Mouse (Mus musculus) neural tube, embryonic 11.5 days (tissue): ENCODE measurements around the gene Fam171a1. TPM values are rescaled to one million over a fixed set of nuclear protein-coding genes. Genes with fewer than 3 reads are reported as not detected.

Experiments
- ATAC-seq: fragments of 200-750 bp; cut with Nextera tagmentation; 2 replicates; pipeline ENCODE4 v1.8.0; 2017; ENCODE audit warnings: moderate number of reproducible peaks, mild to moderate bottlenecking, moderate TSS enrichment, moderate library complexity; ENCODE audit not compliant: insufficient read depth, low FRiP score, low TSS enrichment
- DNase-seq: peaks from one replicate; pipeline ENCODE4 v3.0.0-alpha.2; 2015; ENCODE audit warnings: low spot score
- H3K27ac ChIP-seq: fragments of 300-500 bp; sonication (generic); 2 replicates; pipeline ENCODE4 v1.5.1; 2014; ENCODE audit warnings: low read depth, mild to moderate bottlenecking, low read length
- H3K27me3 ChIP-seq: fragments of 300-500 bp; sonication (generic); 2 replicates; pipeline ENCODE4 v1.6.1; 2014; ENCODE audit warnings: mild to moderate bottlenecking, low read length, mixed read lengths; ENCODE audit not compliant: control insufficient read depth, insufficient read depth
- H3K36me3 ChIP-seq: fragments of 300-500 bp; sonication (generic); 2 replicates; pipeline ENCODE4 v1.6.1; 2014; ENCODE audit warnings: mild to moderate bottlenecking, low read length, moderate library complexity, mixed read lengths; ENCODE audit not compliant: control insufficient read depth, insufficient read depth
- H3K4me1 ChIP-seq: fragments of 300-500 bp; sonication (generic); 2 replicates; pipeline ENCODE4 v1.6.1; 2014; ENCODE audit warnings: low read length, mixed read lengths; ENCODE audit not compliant: control insufficient read depth, insufficient read depth
- H3K4me2 ChIP-seq: fragments of 300-500 bp; sonication (generic); 2 replicates; pipeline ENCODE4 v1.6.1; 2014; ENCODE audit warnings: low read depth, mild to moderate bottlenecking, moderate library complexity
- H3K4me3 ChIP-seq: fragments of 300-500 bp; sonication (generic); 2 replicates; pipeline ENCODE4 v1.5.1; 2014; ENCODE audit warnings: low read depth, low read length
- H3K9ac ChIP-seq: fragments of 300-500 bp; sonication (generic); 2 replicates; pipeline ENCODE4 v1.6.1; 2014; ENCODE audit warnings: mild to moderate bottlenecking, low read length
- H3K9me3 ChIP-seq: fragments of 300-500 bp; sonication (generic); 2 replicates; pipeline ENCODE4 v1.6.1; 2016; ENCODE audit warnings: low read length; ENCODE audit not compliant: control insufficient read depth
- WGBS: fragments of 180-500 bp; shearing (Covaris S2); extraction: QIAGEN DNeasy Blood & Tissue Kit; methylation state at CpG from one replicate; pipeline ENCODE4 v1.1.7; 2014; 5-methylcytosine and 5-hydroxymethylcytosine counted together
- polyA plus RNA-seq: library from polyadenylated mRNA; unstranded; fragments of >200 nt; fragmentation: Nextera tagmentation; extraction: Ambion mirVana; gene quantifications from 2 replicates; pipeline ENCODE4 v1.2.1, GENCODE M21; 2014

Gene Fam171a1
- polyA plus RNA-seq, 1 experiment from 2014 or later, result 52.4 TPM

- H3K27ac ChIP-seq, result no peak overlapping the region
- no peaks in the 10 kb centered on the region for H3K27me3 ChIP-seq
- H3K4me3 ChIP-seq, result no peak overlapping the region
- H3K9ac ChIP-seq, result no peak overlapping the region
- no peaks in the 10 kb centered on the region; the same call in 1 of the 2 replicates for H3K4me1 ChIP-seq
- no peaks in the 10 kb centered on the region for H3K9me3 ChIP-seq
- 79% methylated on average over 10 of the region's 10 CpGs for WGBS
- H3K4me2 ChIP-seq, result no peak overlapping the region
- ATAC-seq, result no peak
- DNase-seq, result no peak
- no peaks in the 10 kb centered on the region for H3K36me3 ChIP-seq
Observed at GRCm38 (mm10) chr2:3157661-3158344, 43.8 kb downstream of the Fam171a1 start.

- no peak for DNase-seq
- H3K4me1 ChIP-seq, result no peaks in the 10 kb centered on the region; the same call in 1 of the 2 replicates
- ATAC-seq, result no peak
- no peak overlapping the region for H3K4me2 ChIP-seq
- no peaks in the 10 kb centered on the region for H3K27me3 ChIP-seq
- 86% methylated on average over 8 of the region's 8 CpGs for WGBS
- no peaks in the 10 kb centered on the region for H3K36me3 ChIP-seq
- H3K9ac ChIP-seq, result no peak overlapping the region
- H3K9me3 ChIP-seq, result no peaks in the 10 kb centered on the region
- no peak overlapping the region for H3K4me3 ChIP-seq
- H3K27ac ChIP-seq, result no peak overlapping the region
Observed at GRCm38 (mm10) chr2:3158682-3159412, 44.8 kb downstream of the Fam171a1 start.

- WGBS, result 50% methylated on average over 1 of the region's 1 CpGs
- Histone ChIP-seq H3K36me3 (no peaks in the 10 kb centered on the region), H3K27me3 (no peaks in the 10 kb centered on the region), H3K9me3 (no peaks in the 10 kb centered on the region), H3K9ac (no peak overlapping the region), H3K4me1 (no peaks in the 10 kb centered on the region; the same call in 1 of the 2 replicates), H3K4me3 (no peak overlapping the region), H3K4me2 (no peak overlapping the region), H3K27ac (no peak overlapping the region)
- ATAC-seq (no peak), DNase-seq (no peak)
Observed at GRCm38 (mm10) chr2:3161578-3161977, 47.6 kb downstream of the Fam171a1 start.

GRCm38 (mm10) chr2:3163501-3164076 is 49.6 kb downstream of the Fam171a1 start:
- Histone ChIP-seq H3K4me3 (no peak overlapping the region), H3K27ac (no peak overlapping the region), H3K4me2 (no peak overlapping the region), H3K9me3 (no peaks in the 10 kb centered on the region), H3K9ac (no peak overlapping the region), H3K4me1 (no peaks in the 10 kb centered on the region), H3K27me3 (no peaks in the 10 kb centered on the region), H3K36me3 (no peaks in the 10 kb centered on the region)
- no peak for DNase-seq
- ATAC-seq, result no peak
- 89% methylated on average over 9 of the region's 9 CpGs for WGBS

- WGBS, result 61% methylated on average over 8 of the region's 8 CpGs
- ATAC-seq, result no peak
Observed at GRCm38 (mm10) chr2:3165037-3165600, 51.1 kb downstream of the Fam171a1 start.

GRCm38 (mm10) chr2:3165890-3166605 is 52.0 kb downstream of the Fam171a1 start:
- no peaks in the 10 kb centered on the region for H3K9me3 ChIP-seq
- H3K4me3 ChIP-seq, result no peak overlapping the region
- H3K27me3 ChIP-seq, result no peaks in the 10 kb centered on the region
- no peak overlapping the region for H3K4me2 ChIP-seq
- H3K4me1 ChIP-seq, result no peaks in the 10 kb centered on the region
- DNase-seq, result no peak
- no peak overlapping the region for H3K9ac ChIP-seq
- no peak overlapping the region for H3K27ac ChIP-seq
- 88% methylated on average over 7 of the region's 7 CpGs for WGBS
- no peaks in the 10 kb centered on the region for H3K36me3 ChIP-seq
- no peak for ATAC-seq

More at GRCm38 (mm10) chr2:3165037-3165600, 51.1 kb downstream of the Fam171a1 start:
- Histone ChIP-seq H3K27me3 (no peaks in the 10 kb centered on the region), H3K9ac (no peak overlapping the region), H3K27ac (no peak overlapping the region), H3K4me2 (no peak overlapping the region), H3K4me1 (no peaks in the 10 kb centered on the region), H3K36me3 (no peaks in the 10 kb centered on the region), H3K4me3 (no peak overlapping the region), H3K9me3 (no peaks in the 10 kb centered on the region)
- no peak for DNase-seq

GRCm38 (mm10) chr2:3168719-3169402 is 54.8 kb downstream of the Fam171a1 start:
- no peak for ATAC-seq
- Histone ChIP-seq H3K4me1 (no peaks in the 10 kb centered on the region), H3K9ac (no peak overlapping the region), H3K27ac (no peak overlapping the region), H3K36me3 (no peaks in the 10 kb centered on the region), H3K4me2 (no peak overlapping the region), H3K4me3 (no peak overlapping the region), H3K9me3 (no peaks in the 10 kb centered on the region), H3K27me3 (no peaks in the 10 kb centered on the region)
- no peak for DNase-seq
- WGBS, result 92% methylated on average over 14 of the region's 14 CpGs

GRCm38 (mm10) chr2:3169403-3169747 is 55.4 kb downstream of the Fam171a1 start:
- H3K9ac ChIP-seq, result no peak overlapping the region
- DNase-seq (no peak), ATAC-seq (no peak)
- WGBS, result 87% methylated on average over 3 of the region's 3 CpGs
- H3K4me3 ChIP-seq, result no peak overlapping the region
- H3K27me3 ChIP-seq, result no peaks in the 10 kb centered on the region
- no peaks in the 10 kb centered on the region for H3K4me1 ChIP-seq
- H3K36me3 ChIP-seq, result no peaks in the 10 kb centered on the region
- H3K4me2 ChIP-seq, result no peak overlapping the region
- H3K9me3 ChIP-seq, result no peaks in the 10 kb centered on the region
- H3K27ac ChIP-seq, result no peak overlapping the region
